Mouse (Mus musculus) liver, adult 2 months (tissue): ENCODE measurements around the gene Ccdc85b. TPM values are rescaled to one million over a fixed set of nuclear protein-coding genes. Genes with fewer than 3 reads are reported as not detected.
A peak's percentile ranks its signal among the peaks of the same experiment; 100 is the strongest.

Source experiments
- DNase-seq: peaks from one replicate; pipeline ENCODE4 v3.0.0-alpha.2; 2011; ENCODE audit warnings: low read depth, low spot score; ENCODE audit errors: extremely low read depth
- H3K27ac ChIP-seq: fragments of 200-500 bp; replicated peaks from 2 replicates; pipeline ENCODE4 v1.5.1; 2012; ENCODE audit warnings: low read depth, mild to moderate bottlenecking, control low read depth, inconsistent platforms, low read length; ENCODE audit not compliant: insufficient read depth
- H3K27me3 ChIP-seq: fragments of 200-500 bp; 2 replicates; pipeline ENCODE4 v1.6.1; 2012; ENCODE audit warnings: mild to moderate bottlenecking, moderate library complexity, low read length, inconsistent platforms; ENCODE audit not compliant: control insufficient read depth, insufficient read depth
- H3K36me3 ChIP-seq: fragments of 200-500 bp; 2 replicates; pipeline ENCODE4 v1.6.1; 2012; ENCODE audit warnings: low read length, inconsistent platforms; ENCODE audit not compliant: control insufficient read depth, insufficient read depth
- H3K4me1 ChIP-seq: fragments of 200-500 bp; 2 replicates; pipeline ENCODE4 v1.6.1; 2011; ENCODE audit warnings: low read length; ENCODE audit not compliant: control insufficient read depth, insufficient read depth
- H3K4me3 ChIP-seq: fragments of 200-500 bp; 2 replicates; pipeline ENCODE4 v1.5.1; 2011; ENCODE audit warnings: low read depth, mild to moderate bottlenecking, control low read depth, low read length, moderate library complexity; ENCODE audit not compliant: insufficient read depth
- H3K79me2 ChIP-seq: fragments of 200-500 bp; 2 replicates; pipeline ENCODE4 v1.6.1; 2012; ENCODE audit warnings: inconsistent platforms, mild to moderate bottlenecking, low read length, moderate library complexity; ENCODE audit not compliant: control insufficient read depth, insufficient read depth
- H3K9ac ChIP-seq: fragments of 200-500 bp; 2 replicates; pipeline ENCODE4 v1.6.1; 2012; ENCODE audit warnings: low read depth, mild to moderate bottlenecking, control low read depth, inconsistent platforms, low read length
- CTCF ChIP-seq: fragments of 200-500 bp; IDR thresholded peaks from 2 replicates; pipeline ENCODE4 v1.5.1; 2011; ENCODE audit warnings: low read depth, low read length, control low read depth
- POLR2A ChIP-seq: fragments of 200-500 bp; IDR thresholded peaks from 2 replicates; pipeline ENCODE4 v1.6.1; 2011; ENCODE audit warnings: low read length, control low read depth; ENCODE audit not compliant: insufficient read depth; ENCODE audit errors: extremely low read depth
- WGBS: fragments of 180-500 bp; shearing (Covaris S2); methylation state at CpG from one replicate; pipeline ENCODE4 v1.1.7; 2018; 5-methylcytosine and 5-hydroxymethylcytosine counted together
- polyA plus RNA-seq: library from polyadenylated mRNA; depleted of rRNA; stranded (reverse); fragments of >200 nt; gene quantifications from 2 replicates; pipeline ENCODE4 v1.2.3, GENCODE M21; 2012
- total RNA-seq: library from RNA; depleted of rRNA; stranded (reverse); fragments of >200 nt; gene quantifications from 2 replicates; pipeline ENCODE4 v1.2.3, GENCODE M21; 2014

Ccdc85b gene
- total and polyA plus RNA-seq, 2 experiments: 2.6 to 3.3 TPM

DNA sequence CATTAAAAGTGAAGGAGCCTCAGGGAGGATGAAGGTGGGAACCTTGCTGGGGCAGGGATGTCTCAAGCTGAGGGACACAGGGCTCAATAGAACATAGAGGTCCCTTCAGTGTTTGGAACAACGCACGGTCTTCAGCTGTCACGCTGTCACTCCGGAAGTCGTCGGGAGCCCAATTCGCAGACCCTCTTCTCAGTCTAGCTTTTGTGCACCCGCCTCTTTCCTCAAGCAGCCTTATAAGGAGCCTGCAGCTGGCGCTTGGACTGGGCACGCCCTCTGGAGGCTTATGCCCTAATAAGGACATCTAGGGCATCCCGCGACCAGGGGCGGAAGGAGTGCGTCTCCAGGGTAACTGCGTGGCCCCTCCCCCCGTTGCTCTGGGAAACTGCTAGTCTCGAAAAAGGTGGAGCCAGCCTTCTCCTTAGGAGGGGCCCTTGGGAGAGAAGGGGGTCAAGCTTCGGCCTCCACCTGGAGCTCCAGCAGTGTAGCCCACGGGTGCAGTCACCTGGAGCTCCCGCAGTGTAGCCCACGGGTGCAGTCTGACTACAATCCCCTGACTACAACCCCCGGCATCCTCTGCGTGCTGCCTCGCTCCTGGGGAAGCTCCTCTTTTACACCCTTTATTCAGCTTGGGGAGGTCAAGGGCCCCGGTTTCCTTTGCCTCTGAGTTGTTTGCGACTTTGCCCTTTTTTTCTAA lies 31.3 kb upstream of the Ccdc85b start:
- Histone ChIP-seq H3K27ac (peak overlapping the region; percentile 90), H3K36me3 (peaks cover 9% of the 10 kb centered on the region; the same call in 1 of the 2 replicates), H3K79me2 (peaks cover 4% of the 10 kb centered on the region; the same call in 1 of the 2 replicates), H3K9ac (peak overlapping the region; percentile 48), H3K4me3 (peak overlapping the region; percentile 62), H3K27me3 (no peaks in the 10 kb centered on the region), H3K4me1 (peaks cover 7% of the 10 kb centered on the region; the same call in 1 of the 2 replicates)
- WGBS: under 1% methylated on average over 26 of the region's 26 CpGs
- 0 out of 2 replicates have a peak, but pooled peaks have one; percentile 31 for TF ChIP-seq POLR2A
- no peak for TF ChIP-seq CTCF
- peak; percentile 88 for DNase-seq

DNA sequence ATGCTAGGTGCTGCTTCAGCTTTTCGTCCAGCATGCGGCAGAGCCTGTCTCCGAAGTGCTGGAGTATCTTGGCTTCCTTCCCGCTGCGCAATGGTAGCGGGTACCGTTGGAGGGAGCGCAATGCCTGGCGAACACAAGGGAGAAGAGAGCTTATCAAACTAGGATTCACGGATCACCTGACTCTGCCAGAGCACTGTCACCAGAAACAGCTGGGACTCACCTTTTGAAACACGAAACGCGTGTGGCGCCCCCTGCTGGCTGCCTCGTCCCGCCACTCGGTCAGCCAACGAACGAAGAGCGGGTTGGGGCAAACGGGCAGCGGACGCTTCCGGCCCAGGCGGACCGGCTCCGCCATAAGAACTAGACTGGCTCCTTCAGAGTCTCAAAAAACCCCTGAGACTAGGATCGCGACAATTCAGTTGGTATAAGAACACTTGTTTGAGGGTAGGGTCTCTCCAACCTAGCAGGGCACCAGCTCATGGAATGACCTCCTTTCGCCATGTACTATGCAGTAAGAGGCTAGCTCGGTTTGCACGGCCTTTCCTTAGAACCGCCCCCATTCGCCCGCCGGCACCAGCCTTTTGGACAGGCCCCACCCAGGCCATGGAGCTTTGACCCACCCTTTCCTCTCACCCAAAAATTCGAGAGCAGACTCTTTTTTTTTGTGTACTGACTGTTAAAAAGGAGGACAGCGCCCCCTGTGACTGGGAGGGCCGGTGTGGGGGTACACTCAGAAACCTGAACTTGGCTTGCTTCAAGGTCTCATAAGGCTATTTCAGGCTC lies 30.3 kb upstream of the Ccdc85b start, which contains the start of gene Mus81:
Gene Mus81 (minus strand): TSS at position 635 of the 783 bp plus-strand sequence.
- Histone ChIP-seq H3K4me1 (peaks cover 7% of the 10 kb centered on the region; the same call in 1 of the 2 replicates), H3K36me3 (peaks cover 4% of the 10 kb centered on the region; the same call in 1 of the 2 replicates), H3K4me3 (peak within 1 kb of the TSS; percentile 66), H3K27ac (peak within 1 kb of the TSS; percentile 95), H3K79me2 (peaks cover 4% of the 10 kb centered on the region; the same call in 1 of the 2 replicates), H3K9ac (peak within 1 kb of the TSS; percentile 76), H3K27me3 (no peaks in the 10 kb centered on the region)
- under 1% methylated on average over 39 of the region's 39 CpGs for WGBS
- DNase-seq: peak; percentile 92
- TF ChIP-seq CTCF: peak; percentile 91
- TF ChIP-seq POLR2A: peak; percentile 57; the same call in 1 of the 2 replicates

DNA sequence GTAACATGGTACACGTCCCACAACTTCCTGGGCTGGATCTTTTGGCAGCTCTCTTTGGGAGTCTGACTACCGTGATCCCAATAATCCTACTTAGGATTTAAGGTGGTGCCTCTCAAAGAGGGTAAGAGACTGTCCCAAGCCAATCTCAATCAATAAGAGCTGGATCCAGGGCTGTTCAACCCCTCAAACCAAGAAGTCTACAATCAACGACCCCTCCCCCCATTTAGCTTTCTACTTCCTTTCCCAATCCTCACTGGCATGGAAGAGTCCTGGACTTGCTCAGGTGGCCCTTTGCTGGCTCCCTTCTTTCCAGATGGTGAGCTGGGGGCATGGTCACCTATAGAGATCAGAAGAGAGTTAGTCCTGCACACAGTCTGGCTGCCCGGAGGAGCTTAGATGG lies 29.1 kb upstream of the Ccdc85b start:
- H3K36me3 ChIP-seq: no peaks in the 10 kb centered on the region
- H3K27me3 ChIP-seq: no peaks in the 10 kb centered on the region
- 84% methylated on average over 4 of the region's 4 CpGs for WGBS
- no peak overlapping the region for H3K4me3 ChIP-seq
- DNase-seq: no peak
- H3K4me1 ChIP-seq: peaks cover 7% of the 10 kb centered on the region; the same call in 1 of the 2 replicates
- H3K9ac ChIP-seq: no peak overlapping the region
- H3K79me2 ChIP-seq: peaks cover 4% of the 10 kb centered on the region; the same call in 1 of the 2 replicates
- TF ChIP-seq CTCF (no peak), POLR2A (no peak)
- no peak overlapping the region for H3K27ac ChIP-seq

DNA sequence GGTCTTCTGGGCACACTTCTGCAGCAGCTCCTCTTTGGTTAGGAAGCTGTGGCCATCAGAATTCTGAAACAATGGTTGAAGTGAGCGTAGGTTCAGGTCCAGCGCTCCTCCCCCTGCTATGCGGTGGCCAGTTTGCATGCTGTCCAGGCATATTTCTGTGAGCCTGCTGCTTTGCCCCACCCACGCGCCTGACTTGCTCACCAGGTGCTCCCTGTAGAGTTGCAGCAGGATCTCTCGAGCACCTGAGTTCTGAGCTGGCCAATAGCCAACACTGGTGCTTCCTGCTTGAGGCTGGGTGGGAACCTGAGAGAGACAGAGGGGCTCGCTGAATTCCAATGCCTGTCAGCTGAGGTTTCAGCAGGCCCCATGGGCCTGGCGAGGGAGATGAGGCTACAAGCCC lies 28.6 kb upstream of the Ccdc85b start:
- WGBS: 91% methylated on average over 8 of the region's 8 CpGs
- Histone ChIP-seq H3K9ac (no peak overlapping the region), H3K4me1 (peaks cover 7% of the 10 kb centered on the region; the same call in 1 of the 2 replicates), H3K27me3 (no peaks in the 10 kb centered on the region), H3K4me3 (no peak overlapping the region), H3K79me2 (peaks cover 4% of the 10 kb centered on the region; the same call in 1 of the 2 replicates), H3K27ac (no peak overlapping the region), H3K36me3 (no peaks in the 10 kb centered on the region)
- DNase-seq: no peak
- TF ChIP-seq CTCF: no peak
- TF ChIP-seq POLR2A: no peak

DNA sequence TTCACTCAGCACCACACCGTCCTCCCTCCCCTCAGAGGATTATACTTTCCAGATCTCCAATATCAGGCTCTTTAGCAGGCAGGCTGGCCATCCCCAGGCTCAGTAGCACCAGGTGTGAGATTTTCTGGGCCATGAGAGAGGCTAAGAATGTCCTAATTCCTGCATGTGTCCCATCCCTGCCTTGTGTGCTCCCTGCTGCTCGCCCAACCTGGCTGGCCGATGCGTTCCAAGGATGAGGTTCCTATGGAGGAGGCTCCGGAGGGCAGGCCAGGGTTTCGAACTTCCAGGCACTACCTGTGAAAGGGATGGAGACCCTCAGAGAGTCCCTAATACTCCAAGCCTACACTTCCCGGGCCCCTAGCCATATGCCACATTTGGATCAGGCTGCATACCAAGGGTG lies 28.1 kb upstream of the Ccdc85b start:
- Histone ChIP-seq H3K9ac (no peak overlapping the region), H3K36me3 (no peaks in the 10 kb centered on the region), H3K27ac (no peak overlapping the region), H3K27me3 (no peaks in the 10 kb centered on the region), H3K79me2 (peaks cover 3% of the 10 kb centered on the region; the same call in 1 of the 2 replicates), H3K4me3 (no peak overlapping the region), H3K4me1 (peaks cover 7% of the 10 kb centered on the region; the same call in 1 of the 2 replicates)
- 96% methylated on average over 7 of the region's 7 CpGs for WGBS
- no peak for DNase-seq
- TF ChIP-seq CTCF (no peak), POLR2A (no peak)
